Mouse (Mus musculus): ENCODE results near the gene Krit1. TPM values are rescaled to one million over a fixed set of nuclear protein-coding genes. Genes with fewer than 3 reads are reported as not detected.
"Not testable (repeated sequence)": the region's sequence is repeated elsewhere in the genome, so short reads cannot be mapped to it uniquely, and the experiment has no call there.

Krit1 gene
- 10 to 100 TPM; 46.5 to 70.8 (median 55.1) TPM for total RNA-seq (2022)

GRCm38 (mm10) chr5:3802433-3803291 is at the start of gene Krit1, which contains the start of gene Ankib1:
Krit1 (plus strand) TSS chr5:3803184.
Ankib1 (minus strand) TSS chr5:3802925.
- peak; percentile 83 to 88 for DNase-seq (ENCODE audit: low spot score in 2 of 2)

GRCm38 (mm10) chr5:3771512-3771911 is 31.5 kb upstream of the Krit1 start:
- DNase-seq (ENCODE audit: low spot score in 2 of 2), result no peak

- DNase-seq (ENCODE audit: low spot score in 2 of 2), result no peak
Observed at GRCm38 (mm10) chr5:3772017-3772416, 31.0 kb upstream of the Krit1 start.

GRCm38 (mm10) chr5:3782670-3783069 is 20.3 kb upstream of the Krit1 start:
- no peak for DNase-seq (ENCODE audit: low spot score in 2 of 2)

- no peak for DNase-seq (ENCODE audit: low spot score in 2 of 2)
Observed at GRCm38 (mm10) chr5:3783947-3784681, 18.9 kb upstream of the Krit1 start.

- no peak for DNase-seq (ENCODE audit: low spot score in 2 of 2)
Observed at GRCm38 (mm10) chr5:3784751-3785496, 18.1 kb upstream of the Krit1 start.

- no peak for DNase-seq (ENCODE audit: low spot score in 2 of 2)
Observed at GRCm38 (mm10) chr5:3787548-3787947, 15.4 kb upstream of the Krit1 start.

GRCm38 (mm10) chr5:3791048-3791447 is 11.9 kb upstream of the Krit1 start:
- DNase-seq (ENCODE audit: low spot score in 2 of 2), result no peak

GRCm38 (mm10) chr5:3797101-3797500 is 5.9 kb upstream of the Krit1 start:
- DNase-seq (ENCODE audit: low spot score in 2 of 2), result not testable (repeated sequence)

- DNase-seq (ENCODE audit: low spot score in 2 of 2), result not testable (repeated sequence)
Observed at GRCm38 (mm10) chr5:3798656-3799055, 4.3 kb upstream of the Krit1 start.

- no peak for DNase-seq (ENCODE audit: low spot score in 2 of 2)
Observed at GRCm38 (mm10) chr5:3800041-3800440, 2.9 kb upstream of the Krit1 start.

GRCm38 (mm10) chr5:3800881-3801280 is 2.1 kb upstream of the Krit1 start:
- no peak for DNase-seq (ENCODE audit: low spot score in 2 of 2)

GRCm38 (mm10) chr5:3801672-3802432 is 1.1 kb upstream of the Krit1 start:
- peak in 1 of 2 experiments; percentile 20 for DNase-seq (ENCODE audit: low spot score in 2 of 2)

GRCm38 (mm10) chr5:3803292-3804165 is 545 bp downstream of the Krit1 start:
- no peak for DNase-seq (ENCODE audit: low spot score in 2 of 2)

GRCm38 (mm10) chr5:3808472-3808871 is 5.5 kb downstream of the Krit1 start:
- no peak for DNase-seq (ENCODE audit: low spot score in 2 of 2)

GRCm38 (mm10) chr5:3834107-3834506 is 31.1 kb downstream of the Krit1 start:
- no peak for DNase-seq (ENCODE audit: low spot score in 2 of 2)

- no peak for DNase-seq (ENCODE audit: low spot score in 2 of 2)
Observed at GRCm38 (mm10) chr5:3845026-3845425, 42.0 kb downstream of the Krit1 start, which contains the start of gene Lrrd1. Lrrd1 (plus strand) TSS chr5:3845173.

- no peak for DNase-seq (ENCODE audit: low spot score in 2 of 2)
Observed at GRCm38 (mm10) chr5:3870161-3870560, 67.2 kb downstream of the Krit1 start.

- no peak for DNase-seq (ENCODE audit: low spot score in 2 of 2)
Observed at GRCm38 (mm10) chr5:3872348-3872747, 69.4 kb downstream of the Krit1 start.

- DNase-seq (ENCODE audit: low spot score in 2 of 2), result no peak
Observed at GRCm38 (mm10) chr5:3873485-3873884, 70.5 kb downstream of the Krit1 start.

Measured in layer of hippocampus, adult 8-10 months (tissue).